25 mouse cellular contexts compared by ENCODE assay signal in genomic region chr19:28004190-28004589, GRCm38 (mm10). TPM values are rescaled to one million over a fixed set of nuclear protein-coding genes. Genes with fewer than 3 reads are reported as not detected.
DNase-seq lines count a peak whose midpoint lies in the region; ATAC-seq and TF ChIP-seq lines count a peak whose summit lies in the region.
"Had no signal": no experiment of that assay in that cellular context is flagged by ENCODE, and none has a peak within 500 bp of the region (broad histone marks: within the 10 kb centered on the region; RNA-seq: fewer than 3 reads in every experiment).

No protein-coding gene starts in this region.

- peaks cover 13% of the 10 kb centered on the region for H3K4me1 ChIP-seq in heart, embryonic 13.5 days
- peaks cover 8% of the 10 kb centered on the region; the same call in 1 of the 2 replicates for H3K4me1 ChIP-seq in hindbrain, postnatal 0 days (ENCODE audit: insufficient read depth, low read length)
- peaks cover 9% of the 10 kb centered on the region for H3K4me1 ChIP-seq in hindbrain, embryonic 12.5 days
- peaks cover 6% of the 10 kb centered on the region for H3K4me1 ChIP-seq in lung, embryonic 16.5 days (replicated peaks; ENCODE audit: control insufficient read depth, insufficient read depth, low read length)
- H3K4me1 ChIP-seq in lung, postnatal 0 days (ENCODE audit: insufficient read depth, low read depth, low read length): no peaks in the 10 kb centered on the region

- TF ChIP-seq CTCF in hindbrain, postnatal 0 days (IDR thresholded peaks at IDR 0.05; ENCODE audit: low read depth): no peak
- no peak for TF ChIP-seq CTCF in lung, postnatal 0 days (IDR thresholded peaks at IDR 0.05)

- 0 out of 2 replicates have a peak overlapping the region, but pooled peaks have one; percentile 12 for H3K9ac ChIP-seq in heart, embryonic 13.5 days
- H3K9ac ChIP-seq in hindbrain, postnatal 0 days (replicated peaks; ENCODE audit: low read length): no peak overlapping the region
- H3K9ac ChIP-seq in hindbrain, embryonic 12.5 days: no peak overlapping the region
- no peak overlapping the region for H3K9ac ChIP-seq in lung, embryonic 16.5 days (ENCODE audit: low read length)
- H3K9ac ChIP-seq in lung, postnatal 0 days (replicated peaks; ENCODE audit: low read depth): no peak overlapping the region
- H3K9ac ChIP-seq: hindbrain, embryonic 13.5 days; liver, embryonic 12.5 days; liver, postnatal 0 days; midbrain, embryonic 12.5 days; neural tube, embryonic 13.5 days had no signal

- H3K36me3 ChIP-seq in heart, embryonic 13.5 days: no peaks in the 10 kb centered on the region
- no peaks in the 10 kb centered on the region for H3K36me3 ChIP-seq in hindbrain, postnatal 0 days (ENCODE audit: insufficient read depth, low read length)
- H3K36me3 ChIP-seq in hindbrain, embryonic 12.5 days: no peaks in the 10 kb centered on the region
- H3K36me3 ChIP-seq in lung, embryonic 16.5 days (ENCODE audit: control insufficient read depth, insufficient read depth, low read length): no peaks in the 10 kb centered on the region
- H3K36me3 ChIP-seq in lung, postnatal 0 days (ENCODE audit: insufficient read depth, low read length): no peaks in the 10 kb centered on the region
- H3K36me3 ChIP-seq: hindbrain, embryonic 13.5 days; liver, embryonic 12.5 days; midbrain, embryonic 12.5 days; neural tube, embryonic 13.5 days had no signal

- WGBS in heart, embryonic 13.5 days: 26% methylated on average over 1 of the region's 1 CpGs
- 45% methylated on average over 1 of the region's 1 CpGs for WGBS in hindbrain, postnatal 0 days
- 58% methylated on average over 1 of the region's 1 CpGs for WGBS in hindbrain, embryonic 12.5 days
- WGBS in lung, embryonic 16.5 days: 38% methylated on average over 1 of the region's 1 CpGs
- WGBS in lung, postnatal 0 days: 35% methylated on average over 1 of the region's 1 CpGs

- H3K4me2 ChIP-seq in heart, embryonic 13.5 days: peak overlapping the region; percentile 24; the same call in 1 of the 2 replicates
- no peak overlapping the region for H3K4me2 ChIP-seq in hindbrain, postnatal 0 days (ENCODE audit: low read depth, low read length)
- no peak overlapping the region for H3K4me2 ChIP-seq in hindbrain, embryonic 12.5 days (replicated peaks)
- H3K4me2 ChIP-seq in lung, embryonic 16.5 days (ENCODE audit: low read depth, low read length): 0 out of 2 replicates have a peak overlapping the region, but pooled peaks have one; percentile 11
- no peak overlapping the region for H3K4me2 ChIP-seq in lung, postnatal 0 days (replicated peaks; ENCODE audit: low read depth, low read length)
- H3K4me2 ChIP-seq: hindbrain, embryonic 13.5 days; liver, embryonic 12.5 days; midbrain, embryonic 12.5 days; neural tube, embryonic 13.5 days had no signal

- H3K27ac ChIP-seq in heart, embryonic 13.5 days (replicated peaks): peak overlapping the region; percentile 78
- H3K27ac ChIP-seq in hindbrain, postnatal 0 days: peak overlapping the region; percentile 26; the same call in 1 of the 2 replicates
- H3K27ac ChIP-seq in hindbrain, embryonic 12.5 days: no peak overlapping the region
- H3K27ac ChIP-seq in lung, embryonic 16.5 days (ENCODE audit: low read length): peak overlapping the region; percentile 71
- no peak overlapping the region for H3K27ac ChIP-seq in lung, postnatal 0 days (ENCODE audit: low read length)
- H3K27ac ChIP-seq: hindbrain, embryonic 13.5 days; liver, embryonic 12.5 days; midbrain, embryonic 12.5 days; neural tube, embryonic 13.5 days had no signal

- no peak for DNase-seq in heart, postnatal 36 days
- DNase-seq in hindbrain, postnatal 0 days (ENCODE audit: low spot score): no peak
- DNase-seq in lung, postnatal 0 days (ENCODE audit: low spot score): no peak
- DNase-seq in frontal cortex, postnatal 14 days (ENCODE audit: low spot score in 2 of 2): no peak
- DNase-seq: adrenal gland, postnatal 14 days; cerebellum, adult 11 months; cerebellum, adult 9-10 months; gastrocnemius, postnatal 25 days; heart, adult 11 months; kidney, adult 9 months; kidney, postnatal 10 days; liver, postnatal 0 days; lung, postnatal 4 days; thymus, postnatal 4 days had no signal

- no peaks in the 10 kb centered on the region for H3K9me3 ChIP-seq in heart, embryonic 13.5 days
- no peaks in the 10 kb centered on the region for H3K9me3 ChIP-seq in hindbrain, postnatal 0 days (ENCODE audit: low read length)
- no peaks in the 10 kb centered on the region for H3K9me3 ChIP-seq in hindbrain, embryonic 12.5 days (replicated peaks)
- H3K9me3 ChIP-seq in lung, embryonic 16.5 days (ENCODE audit: control insufficient read depth, low read length): no peaks in the 10 kb centered on the region
- H3K9me3 ChIP-seq in lung, postnatal 0 days (ENCODE audit: low read length): no peaks in the 10 kb centered on the region
- H3K9me3 ChIP-seq: hindbrain, embryonic 13.5 days; liver, embryonic 12.5 days; megakaryocyte, embryonic 14.5 days; midbrain, embryonic 12.5 days; neural tube, embryonic 13.5 days had no signal

- ATAC-seq in heart, embryonic 13.5 days (ENCODE audit: extremely low read depth, insufficient number of reproducible peaks, low FRiP score, low TSS enrichment): no peak
- ATAC-seq in hindbrain, postnatal 0 days: no peak
- no peak for ATAC-seq in hindbrain, embryonic 12.5 days (ENCODE audit: low FRiP score)
- peak; percentile 38; the same call in 1 of the 2 replicates for ATAC-seq in lung, embryonic 16.5 days (ENCODE audit: low read depth)
- ATAC-seq in lung, postnatal 0 days: no peak
- ATAC-seq: CD4-positive, CD25-positive, alpha-beta regulatory T cell, adult 4 months; forebrain, embryonic 14.5 days; intestine, postnatal 0 days; liver, embryonic 12.5 days; liver, postnatal 0 days had no signal

- TF ChIP-seq EP300 in lung, postnatal 0 days (IDR thresholded peaks at IDR 0.05): no peak

- no peaks in the 10 kb centered on the region for H3K27me3 ChIP-seq in heart, embryonic 13.5 days (replicated peaks)
- H3K27me3 ChIP-seq in hindbrain, postnatal 0 days (ENCODE audit: insufficient read depth, low read length): no peaks in the 10 kb centered on the region
- H3K27me3 ChIP-seq in hindbrain, embryonic 12.5 days: no peaks in the 10 kb centered on the region
- H3K27me3 ChIP-seq in lung, embryonic 16.5 days (ENCODE audit: control insufficient read depth, insufficient read depth, low read depth, low read length): no peaks in the 10 kb centered on the region
- no peaks in the 10 kb centered on the region for H3K27me3 ChIP-seq in lung, postnatal 0 days (replicated peaks; ENCODE audit: insufficient read depth, low read length)
- H3K27me3 ChIP-seq: hindbrain, embryonic 13.5 days; liver, embryonic 12.5 days; megakaryocyte, embryonic 14.5 days; midbrain, embryonic 12.5 days; neural tube, embryonic 13.5 days had no signal

- no peak overlapping the region for H3K4me3 ChIP-seq in heart, embryonic 13.5 days
- no peak overlapping the region for H3K4me3 ChIP-seq in hindbrain, postnatal 0 days (ENCODE audit: low read length)
- no peak overlapping the region for H3K4me3 ChIP-seq in hindbrain, embryonic 12.5 days
- H3K4me3 ChIP-seq in lung, embryonic 16.5 days (ENCODE audit: low read length): no peak overlapping the region
- H3K4me3 ChIP-seq in lung, postnatal 0 days (ENCODE audit: low read depth, low read length): no peak overlapping the region
- H3K4me3 ChIP-seq: hindbrain, embryonic 13.5 days; liver, embryonic 12.5 days; megakaryocyte, embryonic 14.5 days; midbrain, embryonic 12.5 days; neural tube, embryonic 13.5 days had no signal

- intact Hi-C loops in heart, postnatal 36 days (cut with DNase I): no loop called here

RNA-seq across cellular contexts. Expression of gene Rfx3, which starts 6.8 kb away (rescaled TPM):
- 5.4 and 7.8 TPM in 2 replicates for polyA plus RNA-seq in heart, embryonic 13.5 days (2015; fragmentation: Nextera tagmentation; extraction: Ambion mirVana)
- 1 to 10 TPM; 2.6 to 4.8 TPM for total RNA-seq in heart, postnatal 36 days (2021)
- 15.9 and 31.1 TPM in 2 replicates for total RNA-seq in hindbrain, postnatal 0 days (2014; rRNA removed)
- 11.2 and 11.5 TPM in 2 replicates for polyA plus RNA-seq in hindbrain, postnatal 0 days (2015; fragmentation: Nextera tagmentation; extraction: Ambion mirVana)
- polyA plus RNA-seq in hindbrain, embryonic 12.5 days (2016; fragmentation: Nextera tagmentation; extraction: Ambion mirVana): 28.5 and 29.3 TPM in 2 replicates
- 12.6 and 13.6 TPM in 2 replicates for polyA plus RNA-seq in lung, embryonic 16.5 days (2015; fragmentation: Nextera tagmentation; extraction: Ambion mirVana)
- 4.1 and 5.3 TPM in 2 replicates for polyA plus RNA-seq in lung, postnatal 0 days (2015; fragmentation: Nextera tagmentation; extraction: Ambion mirVana)

Comparison
In these comparisons a context has a peak if more than half of its experiments do, and no peak if none do; other contexts are left out.
1. H3K27ac ChIP-seq: peak in heart, embryonic 13.5 days (single experiment), hindbrain, postnatal 0 days (single experiment) and lung, embryonic 16.5 days (single experiment); none in hindbrain, embryonic 12.5 days (single experiment) and lung, postnatal 0 days (single experiment).
2. H3K4me2 ChIP-seq: peak in heart, embryonic 13.5 days (single experiment) and lung, embryonic 16.5 days (single experiment); none in hindbrain, postnatal 0 days (single experiment), hindbrain, embryonic 12.5 days (single experiment) and lung, postnatal 0 days (single experiment).